Mouse (Mus musculus) forebrain, postnatal 0 days (tissue): Measurements from ENCODE around the gene N4bp2. TPM values are rescaled to one million over a fixed set of nuclear protein-coding genes. Genes with fewer than 3 reads are reported as not detected.

Source experiments
- ATAC-seq: fragments of 200-750 bp; cut with Nextera tagmentation; 2 replicates; pipeline ENCODE4 v1.8.0; 2017; ENCODE audit warnings: mild to moderate bottlenecking, moderate library complexity
- DNase-seq: peaks from one replicate; pipeline ENCODE4 v3.0.0-alpha.2; 2015
- H3K27ac ChIP-seq: fragments of 300-500 bp; sonication (generic); 2 replicates; pipeline ENCODE4 v1.5.1; 2014; ENCODE audit warnings: low read depth, mild to moderate bottlenecking, antibody characterized with exemption, low read length, moderate library complexity, mixed read lengths
- H3K27me3 ChIP-seq: fragments of 300-500 bp; sonication (generic); 2 replicates; pipeline ENCODE4 v1.6.1; 2014; ENCODE audit warnings: mild to moderate bottlenecking, low read length, mixed read lengths; ENCODE audit not compliant: insufficient read depth
- H3K36me3 ChIP-seq: fragments of 300-500 bp; sonication (generic); 2 replicates; pipeline ENCODE4 v1.6.1; 2014; ENCODE audit warnings: mild to moderate bottlenecking, moderate library complexity; ENCODE audit not compliant: insufficient read depth
- H3K4me1 ChIP-seq: fragments of 300-500 bp; sonication (generic); 2 replicates; pipeline ENCODE4 v1.6.1; 2014; ENCODE audit warnings: antibody characterized with exemption; ENCODE audit not compliant: insufficient read depth
- H3K4me2 ChIP-seq: fragments of 300-500 bp; sonication (generic); 2 replicates; pipeline ENCODE4 v1.6.1; 2014; ENCODE audit warnings: low read depth, mild to moderate bottlenecking, moderate library complexity
- H3K4me3 ChIP-seq: fragments of 300-500 bp; sonication (generic); 2 replicates; pipeline ENCODE4 v1.5.1; 2014; ENCODE audit warnings: low read depth, low read length, mixed read lengths
- H3K9ac ChIP-seq: fragments of 300-500 bp; sonication (generic); 2 replicates; pipeline ENCODE4 v1.6.1; 2014; ENCODE audit warnings: mild to moderate bottlenecking
- H3K9me3 ChIP-seq: fragments of 300-500 bp; sonication (generic); 2 replicates; pipeline ENCODE4 v1.6.1; 2016; ENCODE audit warnings: low read length
- CTCF ChIP-seq: sonication (generic); IDR thresholded peaks from 2 replicates; pipeline ENCODE4 v1.5.1; 2016; ENCODE audit warnings: antibody characterized with exemption, control low read depth, low read depth
- WGBS: fragments of 180-500 bp; shearing (Covaris S2); extraction: QIAGEN DNeasy Blood & Tissue Kit; methylation state at CpG from one replicate; pipeline ENCODE4 v1.1.7; 2014; 5-methylcytosine and 5-hydroxymethylcytosine counted together
- polyA plus RNA-seq: library from polyadenylated mRNA; unstranded; fragments of >200 nt; fragmentation: Nextera tagmentation; extraction: Ambion mirVana; gene quantifications from 2 replicates; pipeline ENCODE4 v1.2.1, GENCODE M21; 2015
- total RNA-seq: library from RNA; depleted of rRNA; stranded (reverse); fragments of >200 nt; gene quantifications from 2 replicates; pipeline ENCODE4 v1.2.3, GENCODE M21; 2014

N4bp2 gene
- total and polyA plus RNA-seq, 2 experiments from 2014 or later, result 8.6 to 37.7 TPM

- Histone ChIP-seq H3K9me3 (no peaks in the 10 kb centered on the region), H3K4me2 (no peak overlapping the region), H3K9ac (no peak overlapping the region), H3K36me3 (peaks cover 10% of the 10 kb centered on the region; the same call in 1 of the 2 replicates), H3K27me3 (no peaks in the 10 kb centered on the region), H3K27ac (no peak overlapping the region), H3K4me3 (no peak overlapping the region), H3K4me1 (no peaks in the 10 kb centered on the region)
- DNase-seq (no peak), ATAC-seq (no peak)
- no peak for TF ChIP-seq CTCF
- WGBS, result 92% methylated on average over 5 of the region's 5 CpGs
Observed at GRCm38 (mm10) chr5:65828261-65828660, 64.9 kb downstream of the N4bp2 start.

- H3K4me3 ChIP-seq, result no peak overlapping the region
- TF ChIP-seq CTCF, result no peak
- WGBS, result 81% methylated on average over 2 of the region's 2 CpGs
- no peak for ATAC-seq
- H3K4me2 ChIP-seq, result no peak overlapping the region
- H3K4me1 ChIP-seq, result no peaks in the 10 kb centered on the region
- no peak for DNase-seq
- H3K9me3 ChIP-seq, result no peaks in the 10 kb centered on the region
- no peak overlapping the region for H3K27ac ChIP-seq
- peaks cover 10% of the 10 kb centered on the region; the same call in 1 of the 2 replicates for H3K36me3 ChIP-seq
- no peaks in the 10 kb centered on the region for H3K27me3 ChIP-seq
- H3K9ac ChIP-seq, result no peak overlapping the region
Observed at GRCm38 (mm10) chr5:65829059-65829458, 65.7 kb downstream of the N4bp2 start.

- H3K9ac ChIP-seq, result no peak overlapping the region
- no peak for TF ChIP-seq CTCF
- H3K4me3 ChIP-seq, result no peak overlapping the region
- no peak overlapping the region for H3K27ac ChIP-seq
- 88% methylated on average over 11 of the region's 11 CpGs for WGBS
- H3K27me3 ChIP-seq, result no peaks in the 10 kb centered on the region
- ATAC-seq (no peak; the same call in 1 of the 2 replicates), DNase-seq (no peak)
- no peak overlapping the region for H3K4me2 ChIP-seq
- H3K4me1 ChIP-seq, result no peaks in the 10 kb centered on the region
- H3K9me3 ChIP-seq, result no peaks in the 10 kb centered on the region
- H3K36me3 ChIP-seq, result peaks cover 3% of the 10 kb centered on the region; the same call in 1 of the 2 replicates
Observed at GRCm38 (mm10) chr5:65831917-65832618, 68.7 kb downstream of the N4bp2 start.

GRCm38 (mm10) chr5:65833092-65833491, 69.8 kb downstream of the N4bp2 start:
- Histone ChIP-seq H3K4me2 (no peak overlapping the region), H3K4me1 (no peaks in the 10 kb centered on the region), H3K4me3 (no peak overlapping the region), H3K27ac (no peak overlapping the region), H3K9ac (no peak overlapping the region), H3K36me3 (no peaks in the 10 kb centered on the region), H3K9me3 (no peaks in the 10 kb centered on the region), H3K27me3 (no peaks in the 10 kb centered on the region)
- ATAC-seq (no peak), DNase-seq (no peak)
- TF ChIP-seq CTCF, result no peak
- WGBS, result 81% methylated on average over 3 of the region's 3 CpGs

GRCm38 (mm10) chr5:65833766-65834498, 70.6 kb downstream of the N4bp2 start:
- no peak for TF ChIP-seq CTCF
- Histone ChIP-seq H3K9ac (no peak overlapping the region), H3K36me3 (no peaks in the 10 kb centered on the region), H3K4me2 (no peak overlapping the region), H3K27ac (no peak overlapping the region), H3K4me1 (no peaks in the 10 kb centered on the region), H3K9me3 (no peaks in the 10 kb centered on the region), H3K27me3 (no peaks in the 10 kb centered on the region), H3K4me3 (no peak overlapping the region)
- 93% methylated on average over 8 of the region's 8 CpGs for WGBS
- ATAC-seq (no peak), DNase-seq (no peak)

- Histone ChIP-seq H3K4me1 (no peaks in the 10 kb centered on the region), H3K27me3 (no peaks in the 10 kb centered on the region), H3K36me3 (no peaks in the 10 kb centered on the region), H3K9ac (no peak overlapping the region), H3K9me3 (no peaks in the 10 kb centered on the region), H3K4me3 (no peak overlapping the region), H3K4me2 (no peak overlapping the region), H3K27ac (no peak overlapping the region)
- no peak for DNase-seq
- no peak for TF ChIP-seq CTCF
- ATAC-seq, result no peak
- 89% methylated on average over 6 of the region's 6 CpGs for WGBS
Observed at GRCm38 (mm10) chr5:65838053-65838452, 74.7 kb downstream of the N4bp2 start.

GRCm38 (mm10) chr5:65842947-65843346, 79.6 kb downstream of the N4bp2 start:
- no peak overlapping the region for H3K4me2 ChIP-seq
- WGBS, result 95% methylated on average over 7 of the region's 7 CpGs
- H3K9ac ChIP-seq, result no peak overlapping the region
- H3K9me3 ChIP-seq, result no peaks in the 10 kb centered on the region
- H3K4me3 ChIP-seq, result no peak overlapping the region
- TF ChIP-seq CTCF, result no peak
- ATAC-seq, result no peak
- no peak for DNase-seq
- no peak overlapping the region for H3K27ac ChIP-seq
- H3K36me3 ChIP-seq, result no peaks in the 10 kb centered on the region
- H3K4me1 ChIP-seq, result no peaks in the 10 kb centered on the region
- H3K27me3 ChIP-seq, result no peaks in the 10 kb centered on the region
